Mouse (Mus musculus): ENCODE data around the gene Cux1. TPM values are rescaled to one million over a fixed set of nuclear protein-coding genes. Genes with fewer than 3 reads are reported as not detected.

Cux1 gene
- polyA plus RNA-seq, 1 experiment from 2014 or later: 109 TPM

GRCm38 (mm10) chr5:136414479-136414878 lies 152.8 kb downstream of the Cux1 start:
- Histone ChIP-seq H3K36me3 (no peaks in the 10 kb centered on the region; the same call in 1 of the 2 replicates), H3K4me3 (no peak overlapping the region), H3K27ac (no peak overlapping the region), H3K4me1 (replicated peaks) (peaks cover 11% of the 10 kb centered on the region; the same call in 1 of the 2 replicates), H3K27me3 (ENCODE audit: insufficient read depth, poor library complexity, severe bottlenecking) (no peaks in the 10 kb centered on the region), H3K9me3 (no peaks in the 10 kb centered on the region)
- 76% methylated on average over 2 of the region's 2 CpGs for WGBS
- no peak for DNase-seq (ENCODE audit: low spot score)

DNA sequence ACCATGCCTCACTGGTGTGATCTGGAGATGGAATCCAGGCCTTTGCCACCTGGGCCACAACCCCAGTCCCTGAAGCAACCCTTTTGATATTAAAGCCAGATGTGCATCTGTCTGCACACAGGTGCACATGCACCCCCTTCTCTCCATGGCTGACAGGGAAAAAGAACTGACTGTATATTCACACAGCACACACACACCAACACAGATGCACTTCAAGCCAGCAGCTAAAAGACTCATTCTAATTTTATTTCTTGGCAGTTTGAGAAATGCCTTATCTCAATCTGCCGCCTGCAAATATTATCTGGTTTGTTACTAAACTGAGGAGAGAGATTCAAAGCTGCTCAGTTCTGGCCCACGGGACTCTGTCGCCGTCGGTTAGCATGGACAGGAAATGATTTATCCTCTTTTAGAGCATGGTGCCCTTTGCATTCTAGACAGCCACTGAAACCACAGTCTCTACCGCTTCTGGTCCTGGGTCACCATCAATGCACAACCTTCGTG lies 156.6 kb downstream of the Cux1 start:
- 85% methylated on average over 7 of the region's 7 CpGs for WGBS
- Histone ChIP-seq H3K9me3 (peaks cover 8% of the 10 kb centered on the region; the same call in 1 of the 2 replicates), H3K36me3 (peaks cover 36% of the 10 kb centered on the region), H3K27me3 (ENCODE audit: insufficient read depth, poor library complexity, severe bottlenecking) (no peaks in the 10 kb centered on the region), H3K27ac (no peak overlapping the region), H3K4me3 (no peak overlapping the region), H3K4me1 (replicated peaks) (peaks cover 7% of the 10 kb centered on the region; the same call in 1 of the 2 replicates)
- DNase-seq (ENCODE audit: low spot score): no peak

DNA sequence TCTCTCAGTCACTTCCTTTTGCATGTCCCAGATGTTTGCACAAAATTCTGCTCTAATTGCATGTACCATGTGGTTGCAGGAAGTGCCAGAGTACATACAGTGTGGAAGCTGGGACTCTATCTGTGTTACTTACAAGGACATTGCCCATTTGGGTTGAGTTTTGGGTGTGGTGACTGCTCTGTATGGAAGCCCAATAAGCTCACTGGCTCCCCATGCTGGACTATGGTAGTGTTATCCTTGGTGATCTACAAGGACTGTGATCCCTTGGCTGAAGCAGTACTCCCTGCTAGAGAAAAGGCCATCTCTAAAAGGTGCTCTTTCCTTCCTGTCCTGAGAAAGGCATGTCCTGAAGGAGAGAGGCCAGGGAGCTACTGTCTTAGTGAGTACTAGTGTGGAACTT lies 160.9 kb downstream of the Cux1 start:
- peaks cover 56% of the 10 kb centered on the region for H3K36me3 ChIP-seq

GRCm38 (mm10) chr5:136403565-136403961 lies 163.7 kb downstream of the Cux1 start:
- Histone ChIP-seq H3K27me3 (ENCODE audit: insufficient read depth, poor library complexity, severe bottlenecking) (no peaks in the 10 kb centered on the region), H3K9me3 (peaks cover 8% of the 10 kb centered on the region; the same call in 1 of the 2 replicates), H3K36me3 (peaks cover 50% of the 10 kb centered on the region), H3K4me1 (replicated peaks) (no peaks in the 10 kb centered on the region), H3K27ac (no peak overlapping the region), H3K4me3 (no peak overlapping the region)
- DNase-seq (ENCODE audit: low spot score): peak; percentile 19
- WGBS: 80% methylated on average over 19 of the region's 19 CpGs

More for the DNA sequence above, 160.9 kb downstream of the Cux1 start:
- Histone ChIP-seq H3K4me1 (replicated peaks) (no peaks in the 10 kb centered on the region), H3K27ac (no peak overlapping the region), H3K9me3 (peaks cover 8% of the 10 kb centered on the region; the same call in 1 of the 2 replicates), H3K27me3 (ENCODE audit: insufficient read depth, poor library complexity, severe bottlenecking) (no peaks in the 10 kb centered on the region), H3K4me3 (no peak overlapping the region)
- no peak for DNase-seq (ENCODE audit: low spot score)

GRCm38 (mm10) chr5:136402622-136403564 lies 164.4 kb downstream of the Cux1 start:
- peaks cover 44% of the 10 kb centered on the region for H3K36me3 ChIP-seq
- H3K27me3 ChIP-seq (ENCODE audit: insufficient read depth, poor library complexity, severe bottlenecking): no peaks in the 10 kb centered on the region
- no peak overlapping the region for H3K4me3 ChIP-seq
- H3K9me3 ChIP-seq: peaks cover 4% of the 10 kb centered on the region; the same call in 1 of the 2 replicates
- 88% methylated on average over 15 of the region's 15 CpGs for WGBS
- H3K27ac ChIP-seq: no peak overlapping the region
- DNase-seq (ENCODE audit: low spot score): no peak
- 0 out of 2 replicates have a peak, but pooled peaks cover 2% of the 10 kb centered on the region for H3K4me1 ChIP-seq (replicated peaks)

DNA sequence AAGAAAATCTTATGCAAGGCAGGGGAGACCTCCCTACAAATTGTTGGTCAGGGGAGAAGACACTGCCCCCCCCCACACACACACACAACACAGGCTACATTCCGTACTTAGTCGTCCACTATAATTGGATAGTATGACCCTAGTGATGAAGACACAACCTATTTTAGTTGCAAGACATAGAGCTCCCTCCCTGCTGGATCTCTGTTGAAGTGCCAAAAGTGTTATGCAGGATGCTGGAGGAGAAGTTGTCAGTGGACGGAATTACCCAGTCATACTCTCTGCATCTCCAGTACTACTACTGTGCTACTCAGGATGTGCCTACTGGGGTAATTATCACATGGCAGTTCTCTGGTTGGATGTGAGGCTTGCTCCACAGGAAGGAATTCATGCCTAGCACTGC lies 168.6 kb downstream of the Cux1 start:
- peaks cover 2% of the 10 kb centered on the region; the same call in 1 of the 2 replicates for H3K4me1 ChIP-seq (replicated peaks)
- peaks cover 10% of the 10 kb centered on the region; the same call in 1 of the 2 replicates for H3K36me3 ChIP-seq
- no peak overlapping the region for H3K27ac ChIP-seq
- DNase-seq (ENCODE audit: low spot score): no peak
- H3K27me3 ChIP-seq (ENCODE audit: insufficient read depth, poor library complexity, severe bottlenecking): no peaks in the 10 kb centered on the region
- WGBS: 95% methylated on average over 3 of the region's 3 CpGs
- no peak overlapping the region for H3K4me3 ChIP-seq
- H3K9me3 ChIP-seq: no peaks in the 10 kb centered on the region

GRCm38 (mm10) chr5:136396699-136397098 lies 170.6 kb downstream of the Cux1 start:
- no peaks in the 10 kb centered on the region for H3K27me3 ChIP-seq (ENCODE audit: insufficient read depth, poor library complexity, severe bottlenecking)
- H3K4me3 ChIP-seq: no peak overlapping the region
- WGBS: 98% methylated on average over 1 of the region's 1 CpGs
- peaks cover 10% of the 10 kb centered on the region for H3K36me3 ChIP-seq
- H3K27ac ChIP-seq: no peak overlapping the region
- peaks cover 2% of the 10 kb centered on the region; the same call in 1 of the 2 replicates for H3K4me1 ChIP-seq (replicated peaks)
- no peaks in the 10 kb centered on the region for H3K9me3 ChIP-seq
- DNase-seq (ENCODE audit: low spot score): no peak

- H3K36me3 ChIP-seq: peaks cover 11% of the 10 kb centered on the region
- H3K27me3 ChIP-seq (ENCODE audit: insufficient read depth, poor library complexity, severe bottlenecking): no peaks in the 10 kb centered on the region
- no peak overlapping the region for H3K27ac ChIP-seq
- H3K9me3 ChIP-seq: no peaks in the 10 kb centered on the region
- H3K4me3 ChIP-seq: no peak overlapping the region
- no peak for DNase-seq (ENCODE audit: low spot score)
- H3K4me1 ChIP-seq (replicated peaks): peaks cover 2% of the 10 kb centered on the region; the same call in 1 of the 2 replicates
- WGBS: 80% methylated on average over 7 of the region's 7 CpGs
Observed at GRCm38 (mm10) chr5:136396256-136396655, 171.0 kb downstream of the Cux1 start.

DNA sequence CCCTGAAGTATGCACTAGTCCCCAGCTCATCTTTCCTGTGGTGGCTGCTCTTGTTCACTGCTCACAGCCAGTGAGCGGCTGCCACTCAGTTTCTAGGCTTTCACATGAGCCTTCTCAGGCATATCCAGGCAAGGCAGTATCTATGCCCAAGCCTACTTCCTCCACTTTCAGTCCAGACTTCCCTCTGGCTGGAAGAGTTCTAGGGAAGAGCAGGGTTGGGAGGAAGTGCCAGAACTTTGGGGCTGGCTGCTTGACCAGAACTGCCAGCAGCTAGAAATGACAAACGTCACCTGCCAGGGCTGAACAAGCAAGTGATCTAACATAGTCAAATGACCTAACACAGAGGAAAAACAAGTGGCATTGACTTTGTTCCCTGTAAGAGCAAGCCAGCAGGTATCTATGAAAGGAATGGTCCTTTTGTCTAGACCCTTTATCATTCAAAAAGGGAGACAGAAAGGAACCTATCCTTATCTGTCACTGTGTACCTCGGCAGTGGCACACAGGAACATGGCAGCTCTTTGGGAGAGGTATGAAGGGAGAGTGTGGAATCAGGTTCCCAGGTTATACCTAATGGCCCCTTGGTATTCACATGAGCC lies 171.6 kb downstream of the Cux1 start:
- Histone ChIP-seq H3K36me3 (peaks cover 15% of the 10 kb centered on the region), H3K4me1 (replicated peaks) (peaks cover 2% of the 10 kb centered on the region; the same call in 1 of the 2 replicates), H3K27ac (no peak overlapping the region), H3K9me3 (no peaks in the 10 kb centered on the region), H3K27me3 (ENCODE audit: insufficient read depth, poor library complexity, severe bottlenecking) (no peaks in the 10 kb centered on the region), H3K4me3 (no peak overlapping the region)
- no peak for DNase-seq (ENCODE audit: low spot score)
- WGBS: 81% methylated on average over 3 of the region's 3 CpGs

DNA sequence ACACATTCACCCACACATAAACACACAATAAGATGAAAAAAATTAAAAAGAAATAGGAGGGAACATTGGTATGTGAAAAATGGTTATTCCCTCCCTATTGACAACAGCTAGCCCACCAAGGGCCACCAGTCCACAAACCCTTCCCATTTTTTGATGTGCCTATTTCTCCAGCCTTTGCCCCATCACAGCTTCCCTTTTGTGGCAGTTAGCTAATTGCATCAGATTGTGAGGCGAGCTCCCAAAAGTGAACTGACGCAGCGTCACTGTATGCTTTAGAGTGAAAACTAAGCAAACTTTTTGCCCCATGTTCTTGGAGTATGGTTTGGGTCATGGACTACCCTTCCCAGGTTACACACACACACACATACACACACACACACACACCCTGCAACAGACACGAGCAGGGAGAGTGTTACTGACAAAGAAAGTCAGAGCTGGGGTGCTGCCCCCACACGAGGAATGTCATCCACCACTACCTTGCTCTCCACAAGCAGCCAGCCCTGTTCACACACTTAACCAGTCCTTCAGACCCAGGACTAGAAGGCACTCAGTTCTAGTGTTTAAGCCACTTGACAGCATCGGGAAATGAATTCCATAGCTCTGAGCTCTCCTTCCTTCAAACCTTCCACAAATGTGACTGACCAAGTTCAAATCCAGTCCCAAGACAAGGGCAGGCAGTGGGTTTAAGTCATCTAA lies 172.6 kb downstream of the Cux1 start:
- Histone ChIP-seq H3K27ac (no peak overlapping the region), H3K4me1 (replicated peaks) (peaks cover 2% of the 10 kb centered on the region; the same call in 1 of the 2 replicates), H3K36me3 (peaks cover 22% of the 10 kb centered on the region), H3K27me3 (ENCODE audit: insufficient read depth, poor library complexity, severe bottlenecking) (no peaks in the 10 kb centered on the region), H3K4me3 (no peak overlapping the region), H3K9me3 (no peaks in the 10 kb centered on the region)
- DNase-seq (ENCODE audit: low spot score): no peak
- WGBS: 89% methylated on average over 6 of the region's 6 CpGs

- peaks cover 31% of the 10 kb centered on the region for H3K36me3 ChIP-seq
- 94% methylated on average over 2 of the region's 2 CpGs for WGBS
- peaks cover 2% of the 10 kb centered on the region; the same call in 1 of the 2 replicates for H3K4me1 ChIP-seq (replicated peaks)
- no peaks in the 10 kb centered on the region for H3K9me3 ChIP-seq
- no peak overlapping the region for H3K27ac ChIP-seq
- H3K27me3 ChIP-seq (ENCODE audit: insufficient read depth, poor library complexity, severe bottlenecking): no peaks in the 10 kb centered on the region
- DNase-seq (ENCODE audit: low spot score): no peak
- no peak overlapping the region for H3K4me3 ChIP-seq
Observed at GRCm38 (mm10) chr5:136393621-136394020, 173.7 kb downstream of the Cux1 start.

DNA sequence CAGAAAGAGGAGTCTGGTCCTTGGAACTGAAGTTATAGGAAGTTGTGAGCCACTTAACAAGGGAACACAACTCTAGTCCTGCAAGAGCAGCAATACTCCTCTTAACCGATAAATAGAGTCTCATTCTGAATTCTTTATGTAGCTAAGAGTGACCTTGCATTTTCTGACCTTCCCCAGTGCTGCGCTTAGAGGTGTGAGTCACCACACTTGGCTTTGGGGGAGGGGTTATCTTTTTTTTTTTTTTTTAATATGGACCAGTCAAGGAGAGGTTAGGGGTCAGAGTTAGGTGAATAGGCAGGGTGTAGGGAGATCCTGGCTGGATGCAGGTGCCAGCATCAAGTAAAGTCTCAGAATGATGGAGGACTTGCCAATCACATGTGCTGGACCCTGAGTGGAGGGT lies 180.5 kb downstream of the Cux1 start:
- no peaks in the 10 kb centered on the region for H3K4me1 ChIP-seq (replicated peaks)
- DNase-seq (ENCODE audit: low spot score): no peak
- H3K4me3 ChIP-seq: no peak overlapping the region
- 90% methylated on average over 2 of the region's 2 CpGs for WGBS
- no peak overlapping the region for H3K27ac ChIP-seq
- H3K9me3 ChIP-seq: no peaks in the 10 kb centered on the region
- H3K27me3 ChIP-seq (ENCODE audit: insufficient read depth, poor library complexity, severe bottlenecking): no peaks in the 10 kb centered on the region
- H3K36me3 ChIP-seq: peaks cover 59% of the 10 kb centered on the region
